Mouse (Mus musculus): Measurements from ENCODE around the gene Olfr585.

Gene Olfr585

DNA sequence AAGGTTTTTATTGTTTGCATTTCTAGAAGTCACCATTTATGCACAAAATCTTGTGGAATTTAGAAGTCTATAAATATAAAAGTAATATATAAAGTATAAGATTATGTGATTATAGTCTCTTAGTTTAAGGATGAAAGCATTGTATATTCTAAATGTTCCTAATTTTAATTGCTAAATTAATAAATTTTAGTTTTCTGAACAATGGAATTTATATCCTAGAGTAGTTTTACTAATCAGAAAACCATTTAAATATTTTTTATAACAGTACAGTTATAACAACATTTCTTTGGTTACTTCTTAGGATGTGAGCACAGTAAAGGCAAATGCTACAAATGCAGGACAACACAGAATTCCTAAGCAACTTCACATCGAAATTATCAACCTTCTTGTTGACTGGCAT, at the start of gene Olfr585:
Gene Olfr585 (plus strand): TSS at position 301 of the 400 bp plus-strand sequence.
- no peak for DNase-seq

GRCm38 (mm10) chr7:103051000-103051399, 46.5 kb upstream of the Olfr585 start, which contains the start of gene Olfr583:
Olfr583 (plus strand) TSS chr7:103051300.
- no peak for DNase-seq

- no peak for DNase-seq
Measured at GRCm38 (mm10) chr7:103081585-103081984, 15.9 kb upstream of the Olfr585 start, which contains the start of gene Olfr584. Olfr584 (plus strand) TSS chr7:103081885.

GRCm38 (mm10) chr7:103119406-103119805, 21.9 kb downstream of the Olfr585 start:
- no peak for DNase-seq

DNA sequence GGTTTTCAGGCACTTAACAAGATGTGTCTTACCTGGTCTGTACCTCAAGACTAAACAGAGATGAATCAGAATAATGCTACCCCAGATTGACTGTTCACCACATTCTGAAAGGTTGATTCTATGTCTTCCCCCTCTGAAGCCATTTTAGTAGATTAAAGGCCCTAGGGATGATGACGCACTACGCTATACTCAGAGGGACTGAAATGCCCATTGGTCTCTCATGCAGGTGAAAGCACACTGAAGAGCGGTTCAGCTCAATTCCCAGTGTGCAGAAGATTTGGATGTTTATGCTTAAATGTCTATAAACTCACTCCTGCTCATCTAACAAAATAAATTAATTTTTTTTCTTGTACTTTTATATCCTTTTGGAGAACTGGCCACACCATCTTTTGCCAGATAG, 28.0 kb downstream of the Olfr585 start, which contains the start of gene Olfr586:
Gene Olfr586 (minus strand): TSS at position 101 of the 400 bp plus-strand sequence.
- DNase-seq = peak; percentile 21

DNA sequence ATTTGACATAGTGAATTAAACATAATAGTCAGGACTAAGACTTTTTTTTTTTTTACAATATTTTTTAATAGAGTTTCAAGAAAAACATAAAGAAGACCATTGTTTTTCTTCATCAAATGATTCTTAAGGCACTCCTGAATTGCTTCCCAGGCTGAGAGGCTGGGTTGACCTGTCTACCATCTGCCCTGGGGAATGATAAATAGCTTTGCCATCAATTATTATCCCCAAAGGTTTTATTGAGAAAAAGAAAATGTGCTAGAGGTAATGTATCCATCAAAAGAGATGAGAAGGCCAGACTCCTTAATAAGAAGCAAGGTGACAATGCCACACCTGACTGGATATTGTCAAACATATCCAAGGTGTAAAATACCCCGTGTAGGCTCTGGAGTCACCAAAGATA, 43.1 kb downstream of the Olfr585 start, which contains the start of gene Olfr588-ps1:
Gene Olfr588-ps1 (plus strand): TSS at position 301 of the 400 bp plus-strand sequence.
- DNase-seq = no peak
